Mouse (Mus musculus): ENCODE data around the gene Evx2.

The Evx2 gene

DNA sequence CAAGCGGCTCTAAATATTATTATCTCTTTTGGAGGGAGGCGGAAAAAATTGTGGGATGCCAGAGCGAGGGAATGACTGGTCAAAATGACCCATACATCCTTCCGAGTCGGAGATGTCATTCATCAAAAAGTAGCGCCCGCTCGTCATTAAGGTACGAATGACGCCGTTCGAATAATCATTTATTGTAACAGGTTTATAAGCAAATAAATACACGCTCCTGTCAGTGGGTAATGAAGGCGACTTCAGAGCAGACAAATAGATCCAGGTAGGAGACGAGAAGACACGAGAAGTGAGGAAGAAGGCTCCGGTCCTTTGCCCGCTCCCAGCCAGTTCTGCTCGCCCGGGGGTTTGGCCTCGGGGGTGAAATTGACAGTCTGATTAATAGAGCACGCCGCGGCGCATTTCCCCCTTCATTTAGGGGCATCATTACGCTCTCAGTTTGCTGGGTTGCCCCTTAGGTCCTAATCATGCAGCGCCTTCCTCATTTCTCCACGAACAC, at the start of gene Evx2:
Gene Evx2 (minus strand): TSS at position 51 of the 499 bp plus-strand sequence.
- in situ Hi-C loops (cut with MboI; ENCODE audit: unreplicated experiment in 2 of 2) = loop anchor here (5.0 to 25.0 kb wide), 4 partner anchors 357 to 1372 kb away; no protein-coding TSS in a partner anchor

DNA sequence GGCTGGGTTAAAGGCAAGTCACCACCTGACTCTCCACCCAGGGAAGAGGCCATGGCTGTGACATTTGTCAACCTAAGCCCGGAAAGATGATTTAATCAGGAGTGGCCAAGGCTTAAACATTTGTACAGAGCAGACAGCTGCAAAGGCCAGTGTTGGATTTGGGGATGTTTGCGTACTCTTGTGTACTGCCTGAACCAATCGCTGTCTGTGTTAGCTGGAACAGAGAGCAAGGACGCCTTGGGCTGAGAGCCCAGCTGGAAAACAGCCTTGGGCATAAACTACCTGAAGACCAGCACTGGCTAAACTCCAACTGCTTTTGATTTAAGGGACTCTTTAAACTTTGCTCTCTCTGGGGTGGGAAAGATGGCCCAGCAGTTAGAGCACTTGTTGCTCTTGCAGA, 49.3 kb upstream of the Evx2 start:
- in situ Hi-C loops (cut with MboI; ENCODE audit: unreplicated experiment in 2 of 2) = loop anchor here (10.0 to 25.0 kb wide), 6 partner anchors 354 to 1254 kb away; no protein-coding TSS in a partner anchor

DNA sequence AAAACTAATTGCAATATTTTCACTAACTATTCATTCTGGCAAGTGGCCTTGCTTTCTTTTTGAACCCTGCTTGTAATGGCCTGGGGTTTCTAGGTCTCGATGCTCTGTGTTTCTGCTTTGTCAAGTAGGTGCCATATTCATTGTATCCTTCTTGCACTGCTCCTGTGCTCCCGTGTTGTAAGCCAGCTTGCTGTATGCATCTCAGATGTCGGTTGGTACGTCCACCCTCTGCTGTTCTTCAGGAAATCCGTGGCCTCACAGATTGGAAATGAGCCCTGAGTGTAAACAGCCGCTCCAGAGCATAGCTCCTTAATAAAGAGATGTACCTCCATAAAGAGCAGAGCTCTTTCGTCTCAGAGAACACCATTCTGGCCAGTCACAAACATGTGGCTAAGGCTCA, 48.2 kb upstream of the Evx2 start:
- in situ Hi-C loops (cut with MboI; ENCODE audit: unreplicated experiment in 2 of 2) = loop anchor here (10.0 to 25.0 kb wide), 6 partner anchors 355 to 1255 kb away; no protein-coding TSS in a partner anchor

DNA sequence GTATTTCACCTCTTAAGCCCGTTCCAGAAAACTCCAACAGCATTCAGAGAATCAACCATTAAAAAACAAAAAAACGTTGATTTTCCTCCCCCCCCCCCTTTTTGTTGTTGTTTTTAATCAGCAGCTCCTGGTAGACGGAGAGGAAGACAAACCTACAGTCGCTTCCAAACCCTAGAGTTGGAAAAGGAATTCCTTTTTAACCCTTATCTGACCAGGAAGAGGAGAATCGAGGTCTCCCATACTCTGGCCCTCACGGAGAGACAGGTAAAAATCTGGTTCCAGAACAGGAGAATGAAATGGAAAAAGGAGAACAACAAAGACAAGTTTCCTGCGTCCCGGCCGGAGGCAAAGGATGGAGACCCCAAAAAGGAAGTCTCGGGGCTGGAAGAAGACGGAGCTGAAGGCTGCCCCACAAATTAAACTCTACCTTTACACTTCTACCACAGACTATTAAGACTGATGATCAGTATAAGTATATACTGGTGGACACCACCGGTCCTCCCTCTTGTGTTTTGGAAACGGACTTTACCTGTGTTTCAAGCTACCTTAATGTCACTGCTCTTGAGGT, 47.1 kb upstream of the Evx2 start:
- in situ Hi-C loops (cut with MboI; ENCODE audit: unreplicated experiment in 2 of 2) = loop anchor here (10.0 to 25.0 kb wide), 6 partner anchors 356 to 1256 kb away; no protein-coding TSS in a partner anchor

DNA sequence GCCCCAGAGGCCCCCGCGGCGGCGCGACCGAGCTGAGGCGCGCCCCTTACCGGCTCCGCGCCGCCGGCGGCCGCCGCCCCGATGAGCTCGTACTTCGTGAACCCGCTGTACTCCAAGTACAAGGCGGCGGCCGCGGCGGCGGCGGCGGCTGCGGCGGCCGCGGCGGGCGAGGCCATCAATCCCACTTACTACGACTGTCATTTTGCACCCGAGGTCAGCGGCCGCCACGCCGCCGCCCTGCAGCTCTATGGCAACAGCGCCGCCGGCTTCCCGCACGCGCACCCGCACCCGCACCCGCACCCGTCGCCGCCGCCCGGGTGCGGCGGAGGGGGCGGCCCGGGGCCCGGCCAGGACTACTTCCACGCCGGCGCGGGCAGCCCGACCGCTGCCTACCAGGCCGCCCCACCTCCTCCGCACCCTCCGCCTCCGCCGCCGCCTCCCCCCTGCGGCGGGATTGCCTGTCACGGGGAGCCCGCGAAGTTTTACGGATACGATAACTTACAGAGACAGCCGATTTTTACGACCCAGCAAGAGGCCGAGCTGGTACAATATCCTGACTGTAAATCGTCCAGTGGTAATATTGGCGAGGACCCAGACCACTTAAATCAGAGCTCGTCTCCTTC, 46.2 kb upstream of the Evx2 start:
- in situ Hi-C loops (cut with MboI; ENCODE audit: unreplicated experiment in 2 of 2) = loop anchor here (10.0 to 25.0 kb wide), 6 partner anchors 357 to 1257 kb away; no protein-coding TSS in a partner anchor

DNA sequence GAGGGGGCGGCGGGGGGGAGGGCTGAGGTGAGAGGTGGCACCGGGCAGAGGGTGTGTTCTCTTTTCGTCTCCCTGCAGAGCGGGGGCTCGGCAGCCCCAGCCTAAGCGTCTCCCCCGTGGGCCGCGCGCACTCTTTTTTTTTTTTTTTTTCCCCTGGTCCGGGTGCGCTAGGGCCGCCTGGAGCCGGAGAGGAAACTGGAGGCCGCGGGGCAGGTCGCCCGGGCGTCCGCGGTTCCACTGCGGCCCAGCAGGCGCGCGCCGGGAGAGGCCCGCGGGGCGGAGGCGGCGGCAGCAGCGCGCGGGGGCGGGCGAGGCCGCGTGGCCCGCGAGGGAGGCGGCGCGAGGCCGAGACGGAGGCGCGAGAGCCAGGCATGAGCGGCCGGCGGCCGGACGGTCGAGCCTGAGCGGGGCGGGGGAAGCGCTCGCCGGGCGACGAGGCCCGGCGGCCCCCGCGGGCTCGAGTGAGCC, 45.7 kb upstream of the Evx2 start:
- in situ Hi-C loops (cut with MboI; ENCODE audit: unreplicated experiment in 2 of 2) = loop anchor here (5.0 to 25.0 kb wide), 8 partner anchors 357 to 1257 kb away; no protein-coding TSS in a partner anchor

DNA sequence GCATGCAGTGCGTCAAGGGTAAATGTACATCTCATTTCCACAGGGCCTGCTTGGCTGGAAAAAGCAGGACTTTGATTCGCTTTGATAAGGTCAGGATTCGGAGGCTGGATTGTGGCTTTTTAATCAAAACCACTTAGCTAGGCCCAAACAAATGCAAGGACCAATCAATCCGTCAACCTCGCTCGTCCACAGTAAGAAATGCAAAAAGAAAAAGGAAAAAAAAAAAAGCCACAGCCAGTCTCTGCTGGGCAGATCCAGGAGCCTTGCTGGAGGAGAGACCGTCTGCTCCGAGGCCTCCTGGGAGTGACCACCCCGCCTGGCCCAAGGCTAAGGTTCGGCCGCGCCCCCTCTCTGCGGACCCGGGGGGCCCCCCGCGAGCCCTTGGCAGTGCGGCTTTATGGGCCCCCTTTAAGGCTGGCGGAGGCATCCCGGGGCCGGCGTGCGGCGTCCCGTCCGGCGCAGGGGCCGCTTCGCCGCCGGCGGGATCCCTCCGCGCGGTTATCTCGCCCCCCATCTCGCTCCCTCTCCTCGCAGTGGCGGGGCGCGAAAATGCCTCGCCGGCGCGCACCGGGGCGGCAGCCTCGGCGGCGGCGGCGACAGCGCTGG, 45.1 kb upstream of the Evx2 start, which contains the start of gene Hoxd8:
Gene Hoxd8 (plus strand): TSS at position 223 of the 606 bp plus-strand sequence.
- in situ Hi-C loops (cut with MboI; ENCODE audit: unreplicated experiment in 2 of 2) = loop anchor here (5.0 to 25.0 kb wide), 8 partner anchors 358 to 1258 kb away; no protein-coding TSS in a partner anchor

DNA sequence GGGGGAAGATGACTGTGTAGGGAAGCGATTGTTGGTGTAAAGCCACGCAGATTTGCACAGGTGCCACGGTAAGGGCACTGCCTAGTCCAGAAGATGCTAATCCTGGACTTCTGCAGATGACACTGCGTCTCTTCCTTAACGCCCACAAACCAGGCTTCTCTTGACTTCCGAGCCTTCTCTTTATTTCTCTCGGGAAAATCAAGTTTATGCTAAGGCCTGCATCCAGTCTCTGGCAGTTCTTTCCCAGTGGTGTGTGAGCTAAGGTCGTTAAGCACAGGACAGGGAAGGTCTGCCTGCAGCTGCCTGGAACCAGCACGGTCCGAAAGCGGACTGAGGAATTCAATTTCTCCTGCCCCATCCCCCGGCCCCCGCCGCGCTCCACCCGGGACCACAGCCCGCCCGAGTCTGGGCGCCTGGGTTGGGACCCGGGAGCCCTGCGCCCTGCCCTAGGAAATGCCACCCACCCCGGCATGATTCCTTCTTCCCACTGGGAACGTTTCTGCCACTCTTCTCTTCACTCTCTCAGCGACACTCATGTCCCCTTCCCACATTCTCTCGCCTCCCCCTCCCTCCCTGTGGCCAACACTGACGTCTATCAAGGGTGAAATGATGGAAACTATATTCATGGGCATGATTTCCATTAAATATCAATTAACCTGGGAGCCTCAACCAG, 44.5 kb upstream of the Evx2 start:
- in situ Hi-C loops (cut with MboI; ENCODE audit: unreplicated experiment in 2 of 2) = loop anchor here (5.0 to 25.0 kb wide), 8 partner anchors 358 to 1258 kb away; no protein-coding TSS in a partner anchor

DNA sequence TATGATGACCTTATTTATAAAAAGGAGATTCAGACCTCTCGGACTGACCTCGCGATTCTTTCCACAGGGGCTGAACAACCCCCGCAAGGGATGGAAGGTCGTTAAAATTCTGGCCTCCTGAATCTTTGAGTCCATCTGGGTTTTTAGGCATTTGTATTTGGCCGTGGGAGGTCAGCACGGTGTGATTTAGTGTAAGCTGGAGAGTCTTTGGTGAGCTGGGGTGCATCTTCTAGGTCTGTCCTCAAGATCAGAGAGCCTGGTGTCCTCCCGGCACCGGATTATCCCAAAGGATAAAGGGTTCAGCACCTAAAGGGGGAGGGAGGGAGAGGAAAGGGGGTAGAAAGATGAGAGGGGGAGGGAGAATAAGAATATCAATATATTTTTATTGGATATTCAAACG, 44.0 kb upstream of the Evx2 start:
- in situ Hi-C loops (cut with MboI; ENCODE audit: unreplicated experiment in 2 of 2) = loop anchor here (5.0 to 25.0 kb wide), 8 partner anchors 359 to 1259 kb away; no protein-coding TSS in a partner anchor

DNA sequence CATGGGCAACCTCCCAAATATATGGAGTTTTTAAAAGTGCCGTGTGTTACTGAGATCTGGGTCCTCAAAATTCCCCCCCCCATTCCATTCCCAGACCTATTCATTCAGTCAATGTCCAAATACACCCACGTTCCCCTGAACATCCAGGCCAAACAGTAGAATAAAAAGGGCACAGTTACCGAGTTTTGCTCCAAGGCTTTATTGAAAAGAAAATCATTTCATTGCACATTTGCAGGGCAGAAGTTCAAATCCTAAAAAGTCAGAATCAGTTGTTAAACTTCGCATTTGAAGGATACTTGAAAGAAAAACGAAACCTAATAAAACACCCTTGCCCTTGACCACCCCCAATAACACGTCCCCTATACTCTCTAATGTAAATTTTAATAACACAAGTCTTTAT, 43.5 kb upstream of the Evx2 start:
- in situ Hi-C loops (cut with MboI; ENCODE audit: unreplicated experiment in 2 of 2) = loop anchor here (5.0 to 25.0 kb wide), 8 partner anchors 359 to 1259 kb away; no protein-coding TSS in a partner anchor

DNA sequence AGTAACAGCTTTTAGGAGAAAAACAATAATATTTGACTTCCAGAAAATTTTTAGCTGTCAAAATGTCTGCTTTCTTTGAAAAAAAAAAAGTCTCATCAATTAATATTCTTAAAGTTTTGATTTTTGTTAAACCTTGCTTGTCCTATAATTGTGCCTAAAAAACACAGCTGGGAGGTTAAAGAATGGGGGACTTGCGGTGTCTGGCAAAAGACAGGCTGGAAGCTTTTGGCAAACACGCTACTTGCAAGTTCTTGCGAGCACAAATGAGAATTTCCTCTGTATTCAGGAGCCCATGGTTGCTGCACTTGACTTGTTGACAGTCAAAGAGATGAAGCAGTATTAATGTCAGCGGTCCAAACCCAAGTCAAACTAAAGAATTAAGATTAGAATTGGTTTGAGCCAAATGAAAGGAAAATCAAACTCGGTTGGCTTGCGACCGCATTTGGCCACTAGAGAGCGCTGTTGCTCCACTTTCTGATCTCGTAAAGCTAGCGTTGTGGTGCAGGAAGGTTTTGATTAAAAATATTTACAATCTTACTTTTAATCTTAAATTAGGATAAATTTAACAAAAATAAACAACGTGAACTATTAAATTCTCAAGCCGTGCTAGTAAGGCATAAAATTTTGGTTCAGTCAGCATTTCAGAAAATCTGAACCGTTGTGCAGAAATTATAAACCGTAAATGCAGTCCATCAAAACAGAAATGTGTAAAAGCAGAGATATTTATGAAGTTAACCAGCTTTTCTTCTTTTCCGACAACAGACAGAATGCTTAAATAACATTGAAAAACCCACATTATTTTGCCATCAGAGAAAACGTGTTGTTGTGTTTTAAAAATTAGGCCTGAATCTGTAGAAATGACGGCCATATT, 42.8 kb upstream of the Evx2 start:
- in situ Hi-C loops (cut with MboI; ENCODE audit: unreplicated experiment in 2 of 2) = loop anchor here (5.0 to 25.0 kb wide), 8 partner anchors 360 to 1260 kb away; no protein-coding TSS in a partner anchor

DNA sequence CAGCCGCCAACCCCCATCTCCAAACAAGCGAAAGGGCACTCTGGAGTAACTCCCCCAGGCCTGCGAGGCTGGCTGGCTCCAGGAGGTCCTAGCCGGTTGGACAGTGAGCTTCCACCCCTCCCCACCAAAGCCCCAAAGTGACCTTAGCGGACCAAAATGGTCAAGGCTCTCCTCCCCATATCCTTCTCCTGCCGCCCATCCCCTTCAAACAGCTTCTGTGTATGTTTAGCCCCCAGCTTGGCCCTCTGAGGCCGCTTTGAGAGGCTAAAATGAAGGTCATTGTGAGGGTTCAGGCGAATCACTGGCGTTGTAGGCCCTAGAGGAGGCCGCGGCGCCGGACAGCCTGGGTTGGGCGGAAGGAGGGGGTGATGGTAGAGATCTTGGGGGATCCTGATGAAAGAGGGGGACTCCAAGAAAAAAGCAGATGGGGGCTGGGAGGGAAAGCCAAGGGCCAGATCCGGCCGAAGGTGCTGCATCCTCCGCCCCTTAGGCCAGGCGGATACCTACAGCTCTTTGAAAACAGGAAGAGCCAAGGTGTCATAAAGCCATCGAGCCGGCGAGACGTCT, 41.3 kb upstream of the Evx2 start:
- in situ Hi-C loops (cut with MboI; ENCODE audit: unreplicated experiment in 2 of 2) = loop anchor here (5.0 to 25.0 kb wide), 8 partner anchors 362 to 1262 kb away; no protein-coding TSS in a partner anchor

DNA sequence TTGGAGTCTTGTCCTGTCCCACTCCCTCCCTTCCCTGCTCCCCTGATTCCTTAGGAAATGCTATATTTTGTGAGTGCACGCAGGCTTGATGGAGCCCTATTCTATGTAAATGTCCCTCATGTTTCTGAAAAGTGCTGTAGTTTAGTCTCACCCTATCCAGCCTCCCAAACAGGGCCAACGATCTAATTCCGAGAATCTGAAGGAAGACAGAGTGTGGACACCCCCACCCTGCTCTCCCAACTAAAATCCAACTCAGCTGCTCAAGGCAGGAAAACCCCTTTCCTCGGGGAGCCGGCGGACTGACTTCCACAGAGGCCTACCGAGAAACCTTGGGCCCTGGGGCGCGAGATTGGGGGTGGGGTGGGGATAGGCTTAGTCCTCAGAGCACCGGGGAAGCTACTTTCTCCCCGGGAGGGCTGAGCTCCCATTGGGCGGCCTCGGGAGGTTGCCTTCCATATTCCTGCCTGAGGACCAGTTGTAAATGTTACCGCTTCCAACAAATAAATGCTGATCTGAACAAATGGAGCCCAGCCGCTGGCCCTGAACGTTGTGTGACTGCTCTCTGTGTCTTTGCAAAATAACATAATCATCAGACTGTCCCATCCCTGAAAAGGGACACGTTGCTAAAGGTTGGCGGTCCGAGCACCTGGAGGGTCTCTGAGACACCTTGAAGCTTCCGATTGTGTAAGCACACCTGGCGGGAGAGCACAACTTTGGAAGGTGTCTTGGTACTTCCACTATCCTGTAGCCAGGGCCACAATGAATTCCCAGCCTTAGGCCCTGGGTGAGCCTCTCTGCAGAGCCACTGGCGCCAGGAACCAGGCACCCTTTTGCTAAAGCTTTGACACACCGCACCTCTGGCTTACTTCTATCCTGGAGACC, 40.5 kb upstream of the Evx2 start:
- in situ Hi-C loops (cut with MboI; ENCODE audit: unreplicated experiment in 2 of 2) = loop anchor here (5.0 to 25.0 kb wide), 9 partner anchors 362 to 1262 kb away; no protein-coding TSS in a partner anchor

DNA sequence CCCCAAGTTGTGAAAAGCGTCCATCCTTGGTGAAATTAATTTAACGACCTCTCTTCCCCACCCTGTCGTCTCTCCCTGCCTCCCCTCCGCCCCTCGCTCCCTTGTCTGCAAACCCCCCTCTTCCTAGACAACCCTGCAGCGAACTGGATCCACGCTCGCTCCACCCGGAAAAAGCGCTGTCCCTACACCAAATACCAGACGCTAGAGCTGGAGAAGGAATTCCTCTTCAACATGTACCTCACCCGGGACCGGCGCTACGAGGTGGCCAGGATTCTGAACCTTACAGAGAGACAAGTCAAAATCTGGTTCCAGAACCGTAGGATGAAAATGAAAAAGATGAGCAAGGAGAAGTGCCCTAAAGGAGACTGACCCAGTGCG, 39.7 kb upstream of the Evx2 start:
- in situ Hi-C loops (cut with MboI; ENCODE audit: unreplicated experiment in 2 of 2) = loop anchor here (25.0 kb wide), 2 partner anchors 1063 to 1263 kb away; no protein-coding TSS in a partner anchor

DNA sequence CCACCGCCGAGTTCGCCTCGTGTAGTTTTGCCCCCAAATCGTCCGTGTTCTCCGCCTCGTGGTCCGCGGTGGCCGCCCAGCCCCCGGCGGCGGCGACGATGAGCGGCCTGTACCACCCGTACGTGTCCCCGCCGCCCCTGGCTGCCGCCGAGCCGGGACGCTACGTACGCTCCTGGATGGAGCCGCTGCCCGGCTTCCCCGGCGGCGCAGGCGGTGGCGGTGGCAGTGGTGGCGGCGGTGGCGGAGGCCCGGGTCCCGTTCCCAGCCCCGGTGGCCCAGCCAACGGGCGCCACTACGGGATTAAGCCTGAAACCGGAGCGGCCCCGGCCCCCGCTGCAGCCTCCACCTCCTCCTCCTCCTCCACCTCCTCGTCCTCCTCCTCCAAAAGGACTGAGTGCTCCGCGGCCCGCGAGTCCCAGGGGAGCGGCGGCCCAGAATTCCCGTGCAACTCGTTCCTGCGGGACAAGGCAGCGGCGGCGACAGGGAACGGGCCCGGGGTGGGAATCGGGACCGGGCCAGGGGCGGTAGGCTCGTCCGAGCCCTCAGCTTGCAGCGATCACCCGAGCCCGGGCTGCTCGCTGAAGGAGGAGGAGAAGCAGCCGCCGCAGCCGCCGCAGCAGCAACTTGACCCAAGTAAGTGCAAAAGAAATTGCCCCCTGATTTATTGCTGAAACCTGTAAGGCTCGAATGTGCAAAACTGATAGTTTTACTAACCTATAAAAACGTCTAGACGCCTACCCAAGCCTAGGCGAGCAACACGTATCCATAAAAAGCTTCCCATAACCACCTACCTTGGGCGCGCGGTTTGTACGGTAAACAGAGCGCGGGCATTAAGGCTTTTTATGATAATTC, 39.1 kb upstream of the Evx2 start:
- in situ Hi-C loops (cut with MboI; ENCODE audit: unreplicated experiment in 2 of 2) = loop anchor here (25.0 kb wide), 2 partner anchors 1064 to 1264 kb away; no protein-coding TSS in a partner anchor

DNA sequence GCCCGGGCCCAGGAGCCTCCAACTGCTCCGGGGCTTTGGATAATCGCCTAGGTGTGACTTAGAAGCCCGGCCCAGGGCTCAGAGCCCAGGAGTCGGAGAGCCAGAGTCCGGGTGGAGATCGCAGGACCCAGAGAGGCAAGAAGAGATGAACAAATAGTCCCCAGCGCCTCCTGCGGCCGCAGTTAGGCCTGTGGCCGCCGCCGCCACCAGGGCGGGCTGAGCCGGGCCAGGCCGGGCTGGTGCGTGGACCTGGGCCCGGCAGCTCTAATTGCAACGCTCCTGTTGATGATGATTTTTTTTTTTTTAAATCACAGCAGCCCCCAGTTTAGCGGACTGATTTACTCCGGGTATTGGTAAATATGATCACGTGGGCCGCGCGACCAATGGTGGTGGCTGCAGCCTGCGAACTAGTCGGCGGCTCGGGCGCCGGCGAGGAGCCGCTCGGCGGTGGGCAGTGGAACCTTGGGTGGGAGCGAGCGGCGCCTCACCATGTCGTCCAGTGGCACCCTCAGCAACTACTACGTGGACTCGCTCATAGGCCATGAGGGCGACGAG, 38.3 kb upstream of the Evx2 start, which contains the start of gene Hoxd9:
Gene Hoxd9 (plus strand): TSS at position 161 of the 555 bp plus-strand sequence.
- in situ Hi-C loops (cut with MboI; ENCODE audit: unreplicated experiment in 2 of 2) = loop anchor here (25.0 kb wide), 2 partner anchors 1065 to 1265 kb away; no protein-coding TSS in a partner anchor
